In genomic region chr9:41924140-41924539, GRCm38 (mm10) we compare ENCODE assay signal across 12 mouse cellular contexts.
DNase-seq lines count a peak whose midpoint lies in the region; ATAC-seq and TF ChIP-seq lines count a peak whose summit lies in the region.
"Had no signal": no experiment of that assay in that cellular context is flagged by ENCODE, and none has a peak within 500 bp of the region (broad histone marks: within the 10 kb centered on the region; RNA-seq: fewer than 3 reads in every experiment).

No protein-coding gene starts in this region.

- H3K4me1 ChIP-seq in heart, embryonic 16.5 days (ENCODE audit: control insufficient read depth, insufficient read depth, low read length), result no peaks in the 10 kb centered on the region
- H3K4me1 ChIP-seq in stomach, embryonic 14.5 days (ENCODE audit: control insufficient read depth, insufficient read depth, low read length), result no peaks in the 10 kb centered on the region; the same call in 1 of the 2 replicates
- H3K4me1 ChIP-seq in stomach, postnatal 0 days (replicated peaks; ENCODE audit: control insufficient read depth, insufficient read depth), result no peaks in the 10 kb centered on the region
- H3K4me1 ChIP-seq in forebrain, embryonic 15.5 days, result peaks cover 10% of the 10 kb centered on the region

- 0 out of 2 replicates have a peak overlapping the region, but pooled peaks have one; percentile 18 for H3K27ac ChIP-seq in heart, embryonic 16.5 days (ENCODE audit: low read length)
- peak overlapping the region; percentile 44; the same call in 1 of the 2 replicates for H3K27ac ChIP-seq in stomach, embryonic 14.5 days (ENCODE audit: low read length)
- H3K27ac ChIP-seq in stomach, postnatal 0 days (replicated peaks), result no peak overlapping the region
- peak overlapping the region; percentile 53 for H3K27ac ChIP-seq in forebrain, embryonic 15.5 days (replicated peaks)
- H3K27ac ChIP-seq: macrophage had no signal

- intact Hi-C loops in heart, postnatal 36 days (cut with DNase I), result no loop called here
- intact Hi-C loops in left cerebral cortex, postnatal 4 days (cut with DNase I), result no loop called here

- no peak for DNase-seq in heart, postnatal 36 days
- DNase-seq in stomach, postnatal 0 days (ENCODE audit: low spot score), result no peak
- DNase-seq in left cerebral cortex, postnatal 4 days, result no peak
- no peak for DNase-seq in right cerebral cortex, postnatal 25 days
- no peak for DNase-seq in left cerebral cortex, adult 18-20 months (ENCODE audit: low spot score in 2 of 2)
- DNase-seq: cerebellum, adult 9-11 months; liver; thymus, postnatal 4 days had no signal

- H3K36me3 ChIP-seq in heart, embryonic 16.5 days (ENCODE audit: control insufficient read depth, insufficient read depth), result no peaks in the 10 kb centered on the region
- H3K36me3 ChIP-seq in stomach, embryonic 14.5 days (ENCODE audit: control insufficient read depth, insufficient read depth, low read length), result no peaks in the 10 kb centered on the region
- no peaks in the 10 kb centered on the region for H3K36me3 ChIP-seq in stomach, postnatal 0 days (ENCODE audit: control insufficient read depth, insufficient read depth, low read length)
- H3K36me3 ChIP-seq in forebrain, embryonic 15.5 days, result no peaks in the 10 kb centered on the region

- no peak overlapping the region for H3K4me3 ChIP-seq in heart, embryonic 16.5 days (ENCODE audit: low read length)
- H3K4me3 ChIP-seq in stomach, embryonic 14.5 days (ENCODE audit: low read depth, low read length), result no peak overlapping the region
- H3K4me3 ChIP-seq in stomach, postnatal 0 days (ENCODE audit: low read depth, low read length), result no peak overlapping the region
- no peak overlapping the region for H3K4me3 ChIP-seq in forebrain, embryonic 15.5 days

- no peak for ATAC-seq in heart, embryonic 16.5 days (replicated peaks; ENCODE audit: extremely low read depth, insufficient read depth, low FRiP score)
- ATAC-seq in stomach, embryonic 14.5 days (ENCODE audit: insufficient number of reproducible peaks, insufficient read depth, low FRiP score, low read depth), result no peak
- ATAC-seq in stomach, postnatal 0 days (ENCODE audit: low FRiP score, low TSS enrichment), result no peak
- ATAC-seq in forebrain, embryonic 15.5 days (replicated peaks), result no peak

- no peaks in the 10 kb centered on the region for H3K9me3 ChIP-seq in heart, embryonic 16.5 days (replicated peaks; ENCODE audit: control insufficient read depth, low read length)
- no peaks in the 10 kb centered on the region for H3K9me3 ChIP-seq in stomach, embryonic 14.5 days (ENCODE audit: control insufficient read depth, low read depth, low read length)
- no peaks in the 10 kb centered on the region for H3K9me3 ChIP-seq in stomach, postnatal 0 days (ENCODE audit: control insufficient read depth, low read length)
- no peaks in the 10 kb centered on the region for H3K9me3 ChIP-seq in forebrain, embryonic 15.5 days

- TF ChIP-seq EP300 in stomach, postnatal 0 days (optimal IDR thresholded peaks at IDR 0.05), result no peak

- H3K4me2 ChIP-seq in heart, embryonic 16.5 days (ENCODE audit: low read depth, low read length), result no peak overlapping the region
- no peak overlapping the region for H3K4me2 ChIP-seq in stomach, embryonic 14.5 days (replicated peaks; ENCODE audit: low read depth, low read length)
- H3K4me2 ChIP-seq in stomach, postnatal 0 days (replicated peaks; ENCODE audit: low read depth), result no peak overlapping the region
- H3K4me2 ChIP-seq in forebrain, embryonic 15.5 days (replicated peaks), result no peak overlapping the region

- TF ChIP-seq CTCF in stomach, postnatal 0 days (IDR thresholded peaks at IDR 0.05; ENCODE audit: low read depth), result no peak

- no peak overlapping the region for H3K9ac ChIP-seq in heart, embryonic 16.5 days (ENCODE audit: low read length)
- H3K9ac ChIP-seq in stomach, embryonic 14.5 days (replicated peaks; ENCODE audit: low read depth, low read length), result no peak overlapping the region
- H3K9ac ChIP-seq in stomach, postnatal 0 days (ENCODE audit: low read length), result no peak overlapping the region
- H3K9ac ChIP-seq in forebrain, embryonic 15.5 days (replicated peaks), result no peak overlapping the region

- H3K27me3 ChIP-seq in heart, embryonic 16.5 days (ENCODE audit: control insufficient read depth, insufficient read depth, low read length), result no peaks in the 10 kb centered on the region
- H3K27me3 ChIP-seq in stomach, embryonic 14.5 days (ENCODE audit: control insufficient read depth, insufficient read depth, low read length), result no peaks in the 10 kb centered on the region
- no peaks in the 10 kb centered on the region for H3K27me3 ChIP-seq in stomach, postnatal 0 days (ENCODE audit: control insufficient read depth, insufficient read depth, low read length)
- no peaks in the 10 kb centered on the region for H3K27me3 ChIP-seq in forebrain, embryonic 15.5 days

- 58% methylated on average over 2 of the region's 2 CpGs for WGBS in heart, embryonic 16.5 days
- 54% methylated on average over 2 of the region's 2 CpGs for WGBS in stomach, embryonic 14.5 days
- 56% methylated on average over 2 of the region's 2 CpGs for WGBS in stomach, postnatal 0 days
- WGBS in forebrain, embryonic 15.5 days, result 35% methylated on average over 2 of the region's 2 CpGs
